Mouse (Mus musculus) MEL (cell line): ENCODE measurements around the gene Rcan2.

Experiments used
- MAX ChIP-seq: IDR thresholded peaks from 2 replicates; pipeline ENCODE4 v1.6.1; 2011; ENCODE audit warnings: low read length, improper control_type of control experiment
- USF1 ChIP-seq: IDR thresholded peaks from 2 replicates; pipeline ENCODE4 v1.6.1; 2014; ENCODE audit warnings: low read depth, mild to moderate bottlenecking, inconsistent platforms, low read length, improper control_type of control experiment, moderate library complexity
- ZC3H11A ChIP-seq: IDR thresholded peaks from 2 replicates; pipeline ENCODE4 v1.6.1; 2012; ENCODE audit warnings: low read depth, mild to moderate bottlenecking, inconsistent platforms, low read length, improper control_type of control experiment

DNA sequence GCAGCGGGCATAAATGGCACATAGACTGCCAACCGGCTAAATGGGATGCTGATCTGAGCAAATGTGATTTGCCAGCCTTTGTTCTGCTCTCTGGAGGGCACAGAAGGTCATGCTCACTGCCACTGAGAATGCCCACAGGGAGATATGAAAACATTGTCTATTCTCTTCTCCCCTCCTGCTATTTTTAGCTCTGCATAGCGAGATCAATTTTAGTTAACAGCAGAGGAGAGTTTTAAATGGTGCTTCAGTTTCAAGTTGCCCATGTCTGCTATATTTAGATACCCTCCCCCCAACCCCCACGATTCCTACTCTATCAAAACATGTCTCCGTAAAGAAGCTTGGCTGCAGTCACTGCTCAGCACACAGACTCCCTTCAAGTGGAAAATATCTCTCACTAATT lies 225.2 kb downstream of the Rcan2 start:
- TF ChIP-seq MAX (no peak), ZC3H11A (no peak), USF1 (no peak)
